Mouse (Mus musculus): Measurements from ENCODE around the gene Cdh3.
"Not testable (repeated sequence)": the region's sequence is repeated elsewhere in the genome, so short reads cannot be mapped to it uniquely, and the experiment has no call there.

The Cdh3 gene

DNA sequence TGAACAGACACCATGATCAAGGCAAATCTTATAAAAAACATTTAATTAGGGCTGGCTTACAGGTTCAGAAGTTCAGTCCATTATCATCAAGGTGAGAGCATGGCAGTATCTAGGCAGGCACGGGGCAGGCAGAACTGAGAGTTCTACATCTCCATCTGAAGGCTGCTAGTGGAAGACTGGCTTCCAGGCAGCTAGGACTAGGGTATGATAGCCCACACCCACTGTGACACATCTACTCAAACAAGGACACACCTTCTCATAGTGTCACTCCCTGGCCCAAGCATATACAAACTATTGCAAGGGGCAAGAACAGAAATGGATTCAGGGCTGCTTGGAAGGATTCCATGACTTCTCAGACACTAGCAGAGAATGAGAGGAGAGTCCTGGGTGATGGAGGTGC, 61.5 kb downstream of the Cdh3 start:
- not testable (repeated sequence) for DNase-seq

DNA sequence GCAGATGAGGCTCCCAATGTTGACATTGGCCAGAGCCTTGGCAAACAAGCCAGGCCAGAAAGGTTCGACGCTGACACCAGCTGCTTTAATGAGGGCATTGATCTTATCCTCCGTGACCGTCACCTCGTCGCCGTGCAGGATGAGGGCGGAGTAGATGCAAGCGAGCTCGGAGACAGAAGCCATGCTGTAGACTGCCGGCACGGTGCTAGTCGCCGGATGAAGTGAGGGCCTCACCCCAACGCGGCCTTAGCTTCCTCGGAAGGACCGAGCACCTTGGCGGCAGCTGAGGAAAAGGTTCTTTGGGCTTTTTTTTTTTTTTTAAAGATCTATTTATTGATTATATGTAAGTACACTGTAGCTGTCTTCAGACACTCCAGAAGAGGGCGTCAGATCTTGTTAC, 62.5 kb downstream of the Cdh3 start, which contains the start of gene Gm10073:
Gene Gm10073, minus strand, starts transcription at position 294 of the 400 bp plus-strand sequence.
- not testable (repeated sequence) for DNase-seq

DNA sequence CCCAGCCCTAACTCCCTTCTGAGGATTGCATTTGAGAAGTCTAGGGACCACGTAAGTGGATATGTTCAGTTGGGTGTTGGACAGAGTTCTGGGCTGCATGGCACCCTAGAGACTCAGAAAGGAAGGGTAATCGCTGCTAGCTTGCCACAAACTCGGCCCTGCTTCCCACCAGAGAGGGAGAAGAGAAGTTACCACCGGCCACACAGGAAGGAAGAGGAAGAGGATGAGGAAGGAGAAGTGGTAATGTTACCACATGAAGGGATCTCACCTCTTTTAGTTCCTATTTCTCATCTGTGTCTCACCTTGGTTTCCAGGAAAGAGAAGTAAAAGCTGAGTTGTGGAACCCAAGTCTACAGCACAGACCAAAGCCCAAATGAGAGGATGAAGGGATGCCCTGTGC, 63.6 kb downstream of the Cdh3 start:
- DNase-seq, result no peak

DNA sequence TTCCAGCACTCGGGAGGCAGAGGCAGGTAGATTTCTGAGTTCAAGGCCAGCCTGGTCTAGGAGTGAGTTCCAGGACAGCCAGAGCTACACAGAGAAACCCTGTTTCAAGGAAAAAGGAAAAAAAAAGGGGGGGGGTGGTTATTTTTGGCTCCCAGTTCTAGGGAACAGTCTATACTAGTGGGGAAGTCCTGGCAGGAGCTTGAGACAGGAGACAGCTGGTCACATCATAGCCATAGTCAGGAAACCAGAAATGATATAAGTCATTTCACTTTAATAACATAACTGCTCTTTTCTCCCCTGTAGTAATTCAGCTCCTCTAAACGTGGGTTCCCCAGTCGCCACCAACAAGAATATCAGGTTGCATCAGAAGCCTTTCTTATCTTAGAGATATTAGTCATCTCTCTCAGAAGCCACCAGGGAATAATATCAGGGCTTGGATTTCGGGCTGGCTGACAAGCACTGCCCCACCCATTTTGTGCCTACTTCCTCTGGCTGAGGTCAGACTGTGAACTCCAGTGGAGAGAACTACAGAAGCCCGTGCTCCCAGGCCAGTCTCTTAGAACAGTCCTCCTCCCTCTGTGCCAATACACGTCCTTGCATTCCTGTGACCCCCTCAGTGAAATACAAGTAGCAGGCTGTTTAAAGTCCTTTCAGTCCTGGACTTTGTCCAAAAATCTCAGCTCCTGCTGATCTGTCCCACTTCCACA, 66.3 kb downstream of the Cdh3 start:
- no peak for DNase-seq

DNA sequence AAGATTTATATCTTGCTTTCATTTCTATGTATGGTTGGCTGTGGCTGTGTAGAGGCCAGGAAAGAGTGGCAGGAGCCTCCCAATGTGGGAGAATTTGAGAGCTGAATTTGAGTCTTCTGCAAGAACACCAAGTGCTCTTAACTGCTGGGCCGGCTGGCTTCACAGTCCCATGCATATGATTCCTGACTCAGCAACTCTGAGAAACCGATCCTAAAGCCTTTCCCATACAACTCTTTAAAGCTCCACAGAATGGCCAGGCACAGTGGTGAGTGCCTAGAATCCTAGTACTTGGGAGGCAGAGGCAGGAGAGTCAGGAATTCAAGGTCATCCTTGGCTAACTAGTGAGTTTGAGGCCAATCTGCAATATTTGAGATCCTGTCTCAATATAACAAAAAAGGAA, 68.8 kb downstream of the Cdh3 start:
- no peak for DNase-seq

DNA sequence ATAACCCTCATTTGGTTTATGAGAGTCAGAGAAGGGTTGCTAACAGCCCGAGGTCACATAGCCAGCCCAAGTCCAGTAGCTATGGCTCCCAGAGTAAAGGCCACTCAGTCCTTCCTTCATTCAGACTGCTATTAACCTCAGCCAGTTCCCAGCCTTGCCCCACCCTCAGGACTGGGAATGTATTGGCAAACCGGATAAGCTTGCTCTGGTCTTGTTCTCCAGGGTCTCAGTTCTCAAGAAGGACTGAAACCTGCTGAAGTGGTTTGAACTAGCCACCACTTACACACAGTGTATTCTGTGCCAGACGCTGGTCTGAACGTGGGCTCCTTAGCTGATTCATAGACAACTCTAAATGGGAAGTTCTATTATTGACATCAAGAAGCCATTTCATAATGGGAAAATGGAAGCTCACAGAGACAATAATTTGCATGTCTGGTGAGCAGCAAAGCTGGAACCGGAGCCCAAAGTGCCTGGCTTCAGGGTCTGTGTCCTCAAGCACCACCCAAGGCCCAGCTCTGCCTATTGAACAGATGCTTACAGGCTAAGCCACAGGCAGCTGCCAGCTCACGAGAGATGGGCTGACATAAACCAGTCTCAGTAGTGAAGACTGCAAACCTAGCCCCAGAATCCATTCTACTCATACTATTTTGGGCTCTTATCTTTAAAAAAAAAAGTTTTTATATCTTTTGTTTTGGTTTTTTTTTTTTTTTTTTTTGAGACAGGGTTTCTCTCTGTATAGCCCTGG, 70.8 kb downstream of the Cdh3 start:
- DNase-seq, result no peak

DNA sequence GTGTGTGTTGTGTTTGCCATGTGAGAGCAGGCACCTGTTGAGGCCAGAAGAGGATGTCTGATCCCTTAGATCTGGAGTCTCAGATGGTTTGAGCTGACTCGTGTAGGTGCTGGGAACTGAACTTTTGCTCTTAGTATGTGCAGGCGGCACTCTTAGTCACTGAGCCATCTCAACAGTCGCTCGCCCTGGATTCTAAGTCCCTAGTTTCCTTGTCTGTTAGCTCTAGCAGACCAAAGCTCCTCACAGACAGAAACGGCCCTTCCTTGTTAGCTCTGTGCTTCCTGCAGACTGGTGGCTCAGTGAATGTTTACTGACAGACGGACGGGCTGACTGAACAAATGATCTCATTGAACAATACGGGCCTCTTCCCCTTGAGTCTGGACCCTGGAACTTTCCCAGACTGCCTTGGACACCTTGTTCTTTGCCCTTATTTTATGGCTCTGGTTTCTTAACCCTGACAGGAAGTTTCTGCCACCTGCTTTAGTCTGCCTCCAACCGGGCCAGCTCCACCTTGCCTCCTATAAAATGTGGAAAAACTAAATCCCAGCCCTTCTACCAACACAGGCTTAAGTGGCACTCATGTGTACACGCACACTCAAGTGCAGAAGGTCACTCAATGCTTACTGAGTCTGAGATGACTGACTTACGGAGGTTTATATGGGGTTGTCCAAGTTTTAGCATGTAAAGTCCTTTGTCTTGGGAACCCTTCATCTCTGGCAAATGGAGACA, 74.4 kb downstream of the Cdh3 start:
- no peak for DNase-seq

DNA sequence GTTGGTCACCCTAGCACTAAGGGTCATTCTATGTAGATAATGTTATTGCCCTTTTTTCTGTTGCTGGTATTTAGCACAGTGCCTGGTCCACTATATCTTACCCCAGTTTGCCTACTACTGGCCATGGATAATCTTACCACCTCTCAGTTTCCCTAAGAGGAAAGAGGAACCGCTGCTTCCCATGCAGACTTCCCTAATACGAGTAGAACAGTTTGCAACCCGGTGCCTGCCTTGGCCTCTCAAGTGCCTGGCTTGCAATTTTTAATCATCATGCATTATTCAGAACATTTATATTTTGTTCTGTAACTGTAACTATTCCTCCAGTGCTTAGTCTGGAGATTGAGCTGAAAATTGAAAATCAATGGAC, 75.0 kb downstream of the Cdh3 start:
- DNase-seq, result no peak

DNA sequence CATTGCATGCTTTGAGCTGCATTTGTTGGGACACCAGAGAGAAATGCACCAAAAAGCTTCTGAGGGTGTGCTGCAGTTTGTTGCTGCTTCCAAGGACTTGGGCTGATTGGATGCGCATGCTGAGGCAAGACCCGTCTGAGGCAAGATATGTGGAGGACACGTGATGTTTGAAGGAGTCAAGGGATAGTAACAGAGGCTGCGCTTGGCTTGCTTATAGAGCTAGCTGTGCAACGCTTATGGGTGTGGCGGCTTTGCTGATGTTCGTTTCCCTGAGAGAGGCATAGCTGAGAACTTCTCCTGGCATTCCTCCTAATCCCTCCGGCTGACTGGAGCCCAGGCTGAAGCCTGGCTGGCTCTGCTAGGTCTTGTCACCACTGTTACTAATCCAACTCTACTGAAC, 76.2 kb downstream of the Cdh3 start:
- DNase-seq, result no peak

DNA sequence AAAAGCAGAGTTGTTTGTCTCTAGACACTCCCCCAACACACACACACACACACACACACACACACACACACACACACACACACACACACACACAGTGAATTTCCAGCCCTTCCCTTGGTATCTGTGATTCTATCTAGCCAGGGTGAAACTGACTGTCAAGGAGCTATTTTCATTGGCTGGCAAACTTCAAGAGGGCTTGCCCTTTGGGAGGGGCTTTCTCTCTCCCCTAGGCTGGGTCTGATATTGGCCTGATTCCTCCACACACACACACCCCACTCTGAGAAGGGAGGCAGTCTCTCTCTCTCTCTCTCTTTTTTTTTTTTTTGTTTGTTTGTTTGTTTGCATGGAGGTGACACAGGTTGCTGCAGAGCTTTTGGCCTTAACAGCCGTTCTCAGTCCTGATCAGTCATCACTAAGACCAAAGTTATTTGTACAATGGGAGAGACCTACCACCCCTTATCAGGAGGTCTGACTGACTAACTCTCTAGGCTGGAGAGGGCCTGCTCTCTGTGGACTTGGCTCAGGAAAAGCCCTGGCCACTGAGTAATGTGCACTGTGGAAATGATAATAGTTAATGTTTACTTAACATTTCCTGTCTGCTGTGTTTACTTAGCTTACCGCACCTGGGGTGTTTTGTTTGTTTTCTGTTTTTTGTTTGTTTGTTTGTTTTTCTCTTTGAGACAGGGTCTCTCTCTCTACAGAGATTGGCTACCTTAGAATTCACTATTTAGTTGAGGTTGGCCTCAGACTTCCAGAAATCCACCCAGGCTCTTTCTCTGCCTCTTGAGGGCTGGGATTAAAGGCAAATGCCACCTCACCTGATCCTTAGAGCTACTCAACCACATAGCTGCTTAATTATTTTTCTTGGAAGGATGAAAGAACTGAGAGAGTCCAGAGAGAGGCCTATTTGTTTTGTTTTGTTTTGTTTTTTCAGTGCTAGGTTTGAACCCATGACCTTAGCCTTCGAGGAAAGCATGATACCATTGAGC, 78.0 kb downstream of the Cdh3 start:
- DNase-seq, result no peak

DNA sequence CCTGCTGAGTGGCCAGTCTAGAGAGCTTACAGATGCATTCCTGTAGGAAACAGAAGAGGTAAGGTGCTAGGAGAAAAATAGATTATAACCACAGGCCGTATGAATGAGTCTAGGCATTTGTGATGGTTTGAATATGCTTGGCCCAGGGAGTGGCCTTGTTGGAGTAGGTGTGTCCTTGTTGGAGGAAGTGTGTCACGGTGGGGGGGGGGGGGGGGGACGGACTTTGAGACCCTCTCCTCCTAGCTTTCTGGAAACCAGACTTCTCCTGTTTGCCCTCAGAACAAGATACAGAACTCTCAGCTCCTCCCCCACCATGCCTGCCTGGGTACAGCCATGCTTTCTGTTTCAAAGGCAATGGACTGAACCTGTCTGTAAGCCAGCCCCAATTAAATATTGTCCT, 81.8 kb downstream of the Cdh3 start:
- no peak for DNase-seq

DNA sequence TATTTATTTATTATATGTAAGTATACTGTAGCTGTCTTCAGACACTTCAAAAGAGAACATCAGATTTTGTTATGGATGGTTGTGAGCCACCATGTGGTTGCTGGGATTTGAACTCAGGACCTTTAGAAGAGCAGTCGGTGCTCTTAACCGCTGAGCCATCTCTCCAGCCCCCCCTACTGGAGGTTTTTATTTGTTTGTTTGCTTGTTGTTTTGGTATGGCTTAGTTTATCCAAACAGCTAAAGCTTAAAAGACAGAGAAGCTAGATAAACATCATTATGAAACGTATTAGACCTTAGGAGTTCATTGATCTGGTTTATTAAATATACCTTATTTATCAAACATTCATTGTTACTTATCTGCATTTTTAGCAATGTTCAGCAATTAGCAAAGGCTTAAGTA, 84.9 kb downstream of the Cdh3 start:
- not testable (repeated sequence) for DNase-seq

DNA sequence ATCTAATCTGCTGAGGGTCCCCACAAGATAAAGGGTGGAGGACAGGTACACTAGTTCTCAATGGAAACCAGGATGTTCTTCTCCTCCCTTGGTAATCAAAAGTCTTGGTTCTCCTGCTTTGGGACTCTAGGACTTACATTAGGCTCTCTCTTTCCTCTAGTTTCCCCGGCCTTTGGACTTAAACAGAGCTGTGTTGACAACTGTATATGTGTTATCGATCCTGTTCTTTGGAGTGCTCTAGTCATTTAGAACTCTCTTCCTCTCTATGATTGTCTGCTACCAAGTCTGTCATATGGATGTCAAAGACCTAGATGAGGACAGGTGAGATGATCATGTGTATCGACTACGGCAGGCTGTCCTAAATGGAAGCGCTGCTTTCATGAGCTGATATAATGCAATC, 86.4 kb downstream of the Cdh3 start:
- DNase-seq, result no peak

DNA sequence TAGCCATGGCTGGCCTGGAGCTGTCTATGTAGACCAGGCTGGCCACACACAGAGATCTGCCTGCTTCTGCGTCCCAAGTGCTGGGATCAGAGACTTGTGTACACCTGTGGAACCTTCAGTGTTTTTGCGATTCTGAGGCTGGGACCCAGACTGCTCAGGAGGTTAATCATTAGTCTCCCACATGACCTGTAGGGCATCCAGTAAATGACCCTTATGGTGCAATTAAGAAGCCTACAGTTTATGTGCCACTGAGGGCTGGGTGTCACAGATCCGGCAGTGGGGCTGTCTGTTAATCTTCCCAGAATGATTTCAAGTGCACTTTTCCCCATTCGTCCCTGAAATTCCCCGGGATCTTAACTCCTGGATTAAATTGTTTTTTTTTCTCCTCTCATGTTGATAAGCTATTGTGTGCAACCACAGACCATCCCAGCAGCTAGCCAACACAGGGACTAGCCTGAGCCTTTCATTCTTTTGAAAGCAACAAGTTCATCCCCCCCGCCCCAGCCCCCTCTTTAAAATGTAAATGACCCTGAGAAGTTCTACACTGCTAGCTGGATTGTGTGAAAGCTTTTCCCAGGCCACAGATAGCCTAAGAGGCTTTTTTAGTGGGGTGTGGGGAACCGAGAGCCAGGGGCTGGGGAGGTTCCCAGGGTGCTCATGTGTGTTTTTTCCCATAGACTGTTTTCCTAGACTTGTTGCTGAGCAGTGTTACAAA, 88.7 kb downstream of the Cdh3 start:
- no peak for DNase-seq

DNA sequence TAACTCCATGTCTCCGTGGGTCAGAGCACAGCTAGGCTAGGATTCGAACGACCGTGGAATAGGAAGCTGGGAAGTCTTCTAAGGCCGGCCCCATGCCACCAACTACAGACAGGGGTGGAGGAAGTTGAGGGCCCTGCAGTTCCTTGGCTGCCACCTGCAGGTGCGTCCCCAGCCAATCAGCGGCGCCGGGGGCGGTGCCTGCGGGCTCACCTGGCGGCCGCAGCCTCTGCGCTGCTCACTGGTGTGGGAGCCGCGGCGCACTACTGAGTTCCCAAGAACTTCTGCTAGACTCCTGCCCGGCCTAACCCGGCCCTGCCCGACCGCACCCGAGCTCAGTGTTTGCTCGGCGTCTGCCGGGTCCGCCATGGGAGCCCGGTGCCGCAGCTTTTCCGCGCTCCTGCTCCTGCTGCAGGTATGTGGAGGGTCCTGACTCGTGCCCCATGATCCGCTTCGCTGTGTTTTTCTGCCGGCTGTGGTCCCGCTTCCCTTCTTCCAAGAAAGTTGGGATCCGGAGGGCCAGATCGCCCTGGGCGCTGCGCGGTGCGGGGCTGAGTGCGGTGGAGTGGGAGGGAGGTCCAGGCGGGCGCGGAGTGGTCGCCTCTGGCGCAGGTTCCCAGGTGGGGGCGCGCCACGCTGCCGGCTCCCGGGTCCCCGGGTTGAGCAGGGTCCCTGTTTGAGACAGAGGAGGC, 92.6 kb downstream of the Cdh3 start, which contains the start of gene Cdh1:
Gene Cdh1, plus strand, starts transcription at position 221 of the 689 bp plus-strand sequence.
- peak; percentile 32 to 35 for DNase-seq

DNA sequence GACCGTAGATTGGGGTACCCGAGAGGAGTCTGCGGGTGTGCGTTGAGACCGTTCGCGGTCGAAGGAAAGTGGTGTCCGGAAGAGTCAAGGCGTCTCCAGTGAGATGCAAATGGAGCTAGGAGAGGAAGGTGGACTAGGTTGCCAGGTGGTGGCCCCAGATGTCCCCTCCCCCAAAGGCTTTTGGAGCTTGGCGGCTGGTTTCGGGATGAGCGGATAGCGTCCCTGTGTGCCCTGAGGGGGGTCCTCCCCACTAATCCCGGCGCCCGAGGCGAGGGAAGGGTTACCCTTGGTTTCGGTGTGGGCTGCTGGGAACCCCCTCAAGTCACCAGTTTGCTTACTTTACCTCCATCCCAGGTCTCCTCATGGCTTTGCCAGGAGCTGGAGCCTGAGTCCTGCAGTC, 93.2 kb downstream of the Cdh3 start:
- no peak for DNase-seq

DNA sequence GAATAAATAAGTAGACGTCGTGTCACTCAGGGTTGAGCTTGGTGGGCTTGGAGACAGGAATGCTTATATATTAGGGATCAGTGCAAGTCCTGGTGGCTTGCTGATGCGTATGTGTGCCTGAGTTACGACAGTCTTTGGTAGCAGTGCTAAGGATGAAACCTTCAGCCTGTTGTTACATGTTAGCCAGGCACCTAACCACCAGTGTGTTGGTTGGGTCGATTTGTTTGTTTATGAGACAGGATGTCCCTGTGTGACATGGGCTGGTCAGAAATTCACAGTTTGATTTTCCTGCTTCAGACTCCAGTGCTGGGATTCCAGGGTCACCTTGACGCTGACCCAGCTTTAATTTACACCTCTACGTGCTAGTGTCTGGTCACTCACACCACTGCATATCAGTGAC, 95.0 kb downstream of the Cdh3 start:
- DNase-seq, result no peak

DNA sequence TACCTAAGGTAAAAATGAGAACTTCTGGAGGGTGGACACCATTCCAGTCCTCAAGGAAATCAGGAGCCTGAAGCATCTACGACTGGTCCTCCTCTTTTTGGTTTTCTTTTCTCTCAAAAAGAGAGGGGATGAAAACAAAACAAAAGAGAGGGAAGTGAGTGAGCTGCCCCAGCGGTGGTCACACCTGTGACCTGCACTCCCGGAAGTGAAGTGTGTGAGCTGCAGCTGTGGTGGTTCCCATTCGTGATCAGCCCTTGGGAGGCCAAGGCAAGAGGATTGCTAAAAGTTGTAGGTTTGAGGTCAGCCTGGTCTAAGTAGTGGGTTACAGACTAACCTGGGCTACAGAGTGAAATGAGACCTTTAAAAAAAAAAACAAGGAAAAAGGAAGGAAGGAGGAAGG, 95.4 kb downstream of the Cdh3 start:
- DNase-seq, result no peak

DNA sequence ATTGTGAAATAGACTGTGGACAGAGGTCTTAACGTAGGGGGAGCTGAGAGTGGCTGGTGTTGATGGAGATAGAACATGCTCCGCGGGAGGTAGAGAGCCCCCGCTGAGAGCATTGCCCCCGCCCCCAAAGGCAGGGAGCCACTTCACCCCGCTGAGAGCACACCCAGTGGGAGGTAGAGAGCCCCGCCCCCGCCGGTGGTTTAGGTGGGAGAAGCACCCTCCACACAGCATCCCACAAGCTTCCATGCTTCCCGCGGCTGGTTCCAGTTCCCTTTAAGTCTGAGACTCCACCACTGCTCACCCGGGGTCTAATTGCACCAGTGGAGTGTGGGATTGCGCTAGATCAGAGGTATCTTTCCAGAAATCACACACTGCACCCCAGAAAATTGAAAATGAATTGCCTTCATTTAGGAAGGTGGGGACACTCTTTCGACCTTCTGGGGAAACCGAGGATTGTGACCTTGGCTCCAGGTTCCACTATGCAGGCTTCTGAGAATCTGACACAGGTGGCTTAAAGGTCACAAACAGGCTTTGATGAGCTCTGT, 96.0 kb downstream of the Cdh3 start:
- DNase-seq, result no peak
